8 mouse cellular contexts compared by ENCODE assay signal in the genomic region with DNA sequence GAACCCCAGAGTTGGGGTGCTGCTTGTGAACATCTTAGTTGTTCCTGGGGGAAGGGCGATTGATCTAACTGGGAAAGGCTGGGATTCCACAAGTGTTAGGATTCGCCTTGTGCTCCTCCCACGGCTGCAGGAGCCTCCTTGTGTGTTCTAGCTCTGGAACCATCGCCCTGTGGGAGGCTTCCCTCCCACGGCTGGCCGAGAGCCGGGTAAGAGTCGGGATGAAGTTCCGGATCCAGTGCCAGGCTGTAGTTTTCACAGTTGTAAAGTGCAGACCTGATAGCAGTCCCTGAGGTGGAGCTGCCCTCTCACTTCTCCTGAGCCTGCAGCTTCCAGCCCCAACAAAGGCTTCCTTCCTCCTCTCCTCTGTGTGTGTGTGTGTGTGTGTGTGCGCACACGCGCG. TPM values are rescaled to one million over a fixed set of nuclear protein-coding genes. Genes with fewer than 3 reads are reported as not detected.
DNase-seq lines count a peak whose midpoint lies in the region; ATAC-seq lines count a peak whose summit lies in the region.

No protein-coding gene starts in this region.

- peaks cover 11% of the 10 kb centered on the region; the same call in 1 of the 2 replicates for H3K36me3 ChIP-seq in embryonic facial prominence, embryonic 13.5 days
- no peaks in the 10 kb centered on the region for H3K36me3 ChIP-seq in neural tube, embryonic 13.5 days

- ATAC-seq in embryonic facial prominence, embryonic 13.5 days (ENCODE audit: insufficient number of reproducible peaks, insufficient read depth, low FRiP score, low TSS enrichment, low read depth) = no peak
- ATAC-seq in neural tube, embryonic 13.5 days (ENCODE audit: low read depth) = no peak
- no peak for ATAC-seq in CD4-positive, CD25-positive, alpha-beta regulatory T cell, adult 4 months

- H3K4me3 ChIP-seq in embryonic facial prominence, embryonic 13.5 days = 0 out of 2 replicates have a peak overlapping the region, but pooled peaks have one; percentile 3
- no peak overlapping the region for H3K4me3 ChIP-seq in neural tube, embryonic 13.5 days

- WGBS in embryonic facial prominence, embryonic 13.5 days = 59% methylated on average over 13 of the region's 13 CpGs
- WGBS in neural tube, embryonic 13.5 days = 63% methylated on average over 13 of the region's 13 CpGs

- no peaks in the 10 kb centered on the region for H3K9me3 ChIP-seq in embryonic facial prominence, embryonic 13.5 days
- no peaks in the 10 kb centered on the region for H3K9me3 ChIP-seq in neural tube, embryonic 13.5 days

- H3K27me3 ChIP-seq in embryonic facial prominence, embryonic 13.5 days = no peaks in the 10 kb centered on the region
- no peaks in the 10 kb centered on the region for H3K27me3 ChIP-seq in neural tube, embryonic 13.5 days

- H3K27ac ChIP-seq in embryonic facial prominence, embryonic 13.5 days = 0 out of 2 replicates have a peak overlapping the region, but pooled peaks have one; percentile 8
- H3K27ac ChIP-seq in neural tube, embryonic 13.5 days (replicated peaks) = no peak overlapping the region

- peak; percentile 38 to 49 for DNase-seq in lung, adult 18-20 months
- DNase-seq in lung, postnatal 14 days = no peak
- peak; percentile 53 to 59 for DNase-seq in heart, postnatal 10 days
- peak; percentile 61 to 79 for DNase-seq in left cerebral cortex, postnatal 14 days (ENCODE audit: low spot score in 2 of 2)
- no peak for DNase-seq in B cell, adult 2 months

- H3K9ac ChIP-seq in embryonic facial prominence, embryonic 13.5 days = peak overlapping the region; percentile 52
- no peak overlapping the region; the same call in 1 of the 2 replicates for H3K9ac ChIP-seq in neural tube, embryonic 13.5 days

- H3K4me1 ChIP-seq in embryonic facial prominence, embryonic 13.5 days = peaks cover 55% of the 10 kb centered on the region
- H3K4me1 ChIP-seq in neural tube, embryonic 13.5 days (replicated peaks) = peaks cover 38% of the 10 kb centered on the region

- intact Hi-C loops in heart, postnatal 10 days (cut with DNase I) = no loop called here
- intact Hi-C loops in left cerebral cortex, postnatal 14 days (cut with DNase I) = no loop called here

- peak overlapping the region; percentile 76 for H3K4me2 ChIP-seq in embryonic facial prominence, embryonic 13.5 days
- H3K4me2 ChIP-seq in neural tube, embryonic 13.5 days = peak overlapping the region; percentile 87

RNA-seq across cellular contexts. Expression of gene Zfyve21, which starts 2.6 kb away (rescaled TPM):
- polyA plus RNA-seq in embryonic facial prominence, embryonic 13.5 days (2015; fragmentation: Nextera tagmentation; extraction: Ambion mirVana) = 105 and 113 TPM in 2 replicates
- 10 to 100 TPM; 44.5 to 53.2 TPM for total RNA-seq in heart, postnatal 10 days (2021)
- total RNA-seq in left cerebral cortex, postnatal 14 days (2021) = 10 to 100 TPM; 19.8 TPM
- polyA plus RNA-seq in neural tube, embryonic 13.5 days (2015; fragmentation: Nextera tagmentation; extraction: Ambion mirVana) = 41.4 and 50.1 TPM in 2 replicates
- polyA plus RNA-seq in CD4-positive, CD25-positive, alpha-beta regulatory T cell, adult 4 months (2017; shearing (Covaris generic)) = 1 to 10 TPM; 5.4 to 6.9 TPM

RNA-seq across cellular contexts. Expression of gene Xrcc3, which starts 2.9 kb away (rescaled TPM):
- polyA plus RNA-seq in embryonic facial prominence, embryonic 13.5 days (2015; fragmentation: Nextera tagmentation; extraction: Ambion mirVana) = 8.4 and 9.3 TPM in 2 replicates
- total RNA-seq in heart, postnatal 10 days (2021) = 1 to 10 TPM; 3.5 to 4.0 TPM
- 1 to 10 TPM; 3.7 to 4.7 TPM for total RNA-seq in left cerebral cortex, postnatal 14 days (2021)
- polyA plus RNA-seq in neural tube, embryonic 13.5 days (2015; fragmentation: Nextera tagmentation; extraction: Ambion mirVana) = 2.6 and 2.8 TPM in 2 replicates
- 1 to 10 TPM; 3.8 to 4.7 TPM for polyA plus RNA-seq in CD4-positive, CD25-positive, alpha-beta regulatory T cell, adult 4 months (2017; shearing (Covaris generic))

RNA-seq across cellular contexts. Expression of gene Klc1, which starts 57.9 kb away (rescaled TPM):
- 113 and 122 TPM in 2 replicates for polyA plus RNA-seq in embryonic facial prominence, embryonic 13.5 days (2015; fragmentation: Nextera tagmentation; extraction: Ambion mirVana)
- total RNA-seq in heart, postnatal 10 days (2021) = 100 to 1,000 TPM; 151 to 166 TPM
- total RNA-seq in left cerebral cortex, postnatal 14 days (2021) = 100 to 1,000 TPM; 856 to 890 TPM
- 593 and 603 TPM in 2 replicates for polyA plus RNA-seq in neural tube, embryonic 13.5 days (2015; fragmentation: Nextera tagmentation; extraction: Ambion mirVana)
- polyA plus RNA-seq in CD4-positive, CD25-positive, alpha-beta regulatory T cell, adult 4 months (2017; shearing (Covaris generic)) = 10 to 100 TPM; 17.8 to 20.6 TPM

Comparison
In these comparisons a context has a peak if more than half of its experiments do, and no peak if none do; other contexts are left out.
1. DNase-seq: peak in lung, adult 18-20 months (2 of 2), heart, postnatal 10 days (2 of 2) and left cerebral cortex, postnatal 14 days (2 of 2); none in lung, postnatal 14 days (single experiment) and B cell, adult 2 months (0 of 2).